Mouse (Mus musculus): ENCODE data around the gene Ssb. TPM values are rescaled to one million over a fixed set of nuclear protein-coding genes. Genes with fewer than 3 reads are reported as not detected.

The Ssb gene
- polyA plus RNA-seq, 1 experiment from 2014 or later = 426 TPM

DNA sequence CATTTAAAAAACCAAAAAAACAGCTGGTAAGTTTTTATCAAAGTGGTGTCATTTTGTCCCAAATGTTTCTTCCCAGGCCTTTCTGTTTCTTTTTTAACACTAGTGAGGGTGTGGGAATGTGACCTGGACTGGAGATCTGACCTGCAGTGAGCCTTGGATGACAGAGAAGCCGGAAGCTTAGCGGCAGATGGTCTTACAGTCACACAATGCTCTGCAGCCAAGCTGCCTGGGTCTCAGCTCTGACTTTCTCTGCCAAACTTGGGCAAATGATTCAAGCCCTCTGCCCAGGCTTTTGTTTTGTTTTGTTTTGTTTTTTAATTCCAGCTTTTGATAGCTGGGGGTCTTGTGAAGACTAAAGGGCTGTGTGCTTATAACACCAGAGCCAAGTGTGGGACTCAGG is 35.0 kb upstream of the Ssb start:
- no peak overlapping the region for H3K9ac ChIP-seq (ENCODE audit: low read length)
- no peak overlapping the region for H3K27ac ChIP-seq (replicated peaks; ENCODE audit: low read depth, low read length)
- H3K9me3 ChIP-seq (ENCODE audit: control insufficient read depth, low read length) = no peaks in the 10 kb centered on the region
- no peaks in the 10 kb centered on the region for H3K4me1 ChIP-seq (ENCODE audit: control insufficient read depth, insufficient read depth, low read length)
- no peak for DNase-seq (ENCODE audit: low spot score)
- 82% methylated on average over 2 of the region's 2 CpGs for WGBS
- no peak overlapping the region for H3K4me2 ChIP-seq (ENCODE audit: low read depth, severe bottlenecking)
- ATAC-seq (ENCODE audit: insufficient number of reproducible peaks, low FRiP score, low TSS enrichment, low read depth) = no peak
- H3K27me3 ChIP-seq (ENCODE audit: control insufficient read depth, insufficient read depth, low read length) = no peaks in the 10 kb centered on the region
- H3K4me3 ChIP-seq (ENCODE audit: low read depth, low read length) = no peak overlapping the region
- H3K36me3 ChIP-seq (ENCODE audit: control insufficient read depth, insufficient read depth, low read length) = peaks cover 6% of the 10 kb centered on the region

DNA sequence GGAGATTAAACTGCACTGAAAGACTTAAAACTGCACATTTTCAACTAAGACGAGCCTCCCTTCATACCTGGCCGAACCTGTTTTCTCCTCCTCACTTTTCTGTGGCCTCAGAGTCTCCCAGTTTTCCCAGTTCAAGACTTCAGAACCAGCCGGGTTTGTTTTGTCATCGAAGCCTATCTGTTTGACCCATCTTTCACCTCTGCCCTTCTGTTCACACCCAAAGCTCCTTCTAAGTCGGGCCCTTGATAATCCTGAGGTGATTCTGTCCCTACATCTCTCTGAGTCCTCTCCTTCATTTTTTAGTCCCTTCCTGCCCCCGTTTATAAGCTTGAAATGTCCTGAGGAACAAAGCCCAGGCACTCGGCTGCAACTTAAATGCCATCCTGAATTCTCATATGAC is 33.3 kb upstream of the Ssb start:
- ATAC-seq (ENCODE audit: insufficient number of reproducible peaks, low FRiP score, low TSS enrichment, low read depth) = no peak

DNA sequence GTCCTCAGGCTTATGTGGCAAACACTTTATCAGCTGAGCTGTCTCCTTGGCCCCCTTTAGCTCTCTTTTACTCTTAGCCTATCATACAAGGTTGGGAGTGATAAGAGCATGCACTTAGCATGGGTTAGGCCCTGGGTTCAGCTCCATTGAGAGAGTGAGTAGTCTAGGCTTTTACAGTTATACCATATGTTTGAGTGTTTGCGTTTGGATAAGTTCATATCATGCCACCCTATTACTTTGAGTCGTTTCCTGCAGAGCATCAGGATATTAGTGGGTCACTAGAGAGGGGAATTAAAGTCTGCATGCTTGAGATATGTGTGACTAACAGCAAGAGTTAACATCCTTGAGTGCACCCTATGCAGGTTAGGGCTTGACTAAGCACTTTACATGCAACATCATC is 31.7 kb upstream of the Ssb start:
- Histone ChIP-seq H3K9ac (ENCODE audit: low read length) (no peak overlapping the region), H3K27me3 (ENCODE audit: control insufficient read depth, insufficient read depth, low read length) (no peaks in the 10 kb centered on the region), H3K27ac (replicated peaks; ENCODE audit: low read depth, low read length) (no peak overlapping the region), H3K4me3 (ENCODE audit: low read depth, low read length) (no peak overlapping the region), H3K9me3 (ENCODE audit: control insufficient read depth, low read length) (no peaks in the 10 kb centered on the region), H3K4me2 (ENCODE audit: low read depth, severe bottlenecking) (no peak overlapping the region), H3K4me1 (ENCODE audit: control insufficient read depth, insufficient read depth, low read length) (no peaks in the 10 kb centered on the region), H3K36me3 (ENCODE audit: control insufficient read depth, insufficient read depth, low read length) (peaks cover 11% of the 10 kb centered on the region)
- ATAC-seq (ENCODE audit: insufficient number of reproducible peaks, low FRiP score, low TSS enrichment, low read depth) (no peak), DNase-seq (ENCODE audit: low spot score) (no peak)
- 95% methylated on average over 2 of the region's 2 CpGs for WGBS

More for the DNA sequence above, 33.3 kb upstream of the Ssb start:
- H3K4me2 ChIP-seq (ENCODE audit: low read depth, severe bottlenecking) = no peak overlapping the region
- H3K27me3 ChIP-seq (ENCODE audit: control insufficient read depth, insufficient read depth, low read length) = no peaks in the 10 kb centered on the region
- DNase-seq (ENCODE audit: low spot score) = no peak
- H3K4me3 ChIP-seq (ENCODE audit: low read depth, low read length) = no peak overlapping the region
- peaks cover 9% of the 10 kb centered on the region for H3K36me3 ChIP-seq (ENCODE audit: control insufficient read depth, insufficient read depth, low read length)
- WGBS = 29% methylated on average over 7 of the region's 7 CpGs
- H3K9ac ChIP-seq (ENCODE audit: low read length) = no peak overlapping the region
- no peaks in the 10 kb centered on the region for H3K4me1 ChIP-seq (ENCODE audit: control insufficient read depth, insufficient read depth, low read length)
- no peaks in the 10 kb centered on the region for H3K9me3 ChIP-seq (ENCODE audit: control insufficient read depth, low read length)
- no peak overlapping the region for H3K27ac ChIP-seq (replicated peaks; ENCODE audit: low read depth, low read length)

DNA sequence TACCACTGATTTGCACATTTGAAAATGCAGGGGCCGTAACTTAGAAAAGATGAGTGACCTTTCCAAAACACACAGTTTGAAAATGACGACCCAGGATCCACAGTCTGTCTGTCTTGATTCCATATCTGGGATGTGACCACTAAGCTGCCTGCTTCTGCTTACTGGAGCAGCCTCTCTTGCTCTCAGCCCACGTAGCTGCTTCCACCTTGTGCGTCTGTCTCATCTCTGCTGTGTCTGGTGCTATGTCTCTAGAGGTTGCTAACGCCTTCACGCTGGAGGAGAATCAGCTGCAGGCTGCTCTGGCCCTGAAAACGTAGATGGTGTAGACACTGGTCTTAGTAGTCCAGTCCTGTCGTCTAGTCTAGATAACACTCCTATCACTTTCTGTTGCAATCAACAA is 31.2 kb upstream of the Ssb start:
- 90% methylated on average over 8 of the region's 8 CpGs for WGBS
- H3K4me2 ChIP-seq (ENCODE audit: low read depth, severe bottlenecking) = no peak overlapping the region

DNA sequence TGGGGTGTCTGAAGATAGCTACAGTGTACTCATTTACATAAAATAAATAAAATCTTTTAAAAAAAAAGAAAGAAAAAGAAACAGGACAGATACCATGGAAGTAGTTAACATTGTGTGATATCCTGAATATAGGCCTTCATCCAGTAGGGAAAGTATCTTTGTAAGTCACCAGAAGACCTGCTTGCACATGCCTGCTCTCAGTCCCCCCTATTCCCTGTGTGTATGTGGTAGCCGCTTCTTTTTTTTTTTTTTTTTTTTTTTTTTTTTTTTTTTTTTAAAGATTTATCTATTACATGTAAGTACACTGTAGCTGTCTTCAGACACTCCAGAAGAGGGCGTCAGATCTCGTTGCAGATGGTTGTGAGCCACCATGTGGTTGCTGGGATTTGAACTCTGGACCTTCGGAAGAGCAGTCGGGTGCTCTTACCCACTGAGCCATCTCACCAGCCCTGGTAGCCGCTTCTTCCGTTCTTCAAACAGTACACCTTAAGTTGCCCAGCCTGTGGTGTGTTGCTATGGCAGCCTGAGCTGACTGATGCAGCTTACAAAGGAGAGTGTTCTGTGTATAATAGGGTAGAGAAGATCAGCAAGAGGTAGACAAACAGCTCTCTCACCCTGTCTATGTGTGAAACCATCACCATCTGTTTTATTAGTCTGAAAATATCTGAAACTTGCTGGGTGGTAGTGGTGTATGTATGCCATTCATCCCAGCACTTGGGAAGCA is 24.0 kb upstream of the Ssb start:
- H3K9me3 ChIP-seq (ENCODE audit: control insufficient read depth, low read length) = no peaks in the 10 kb centered on the region
- H3K4me1 ChIP-seq (ENCODE audit: control insufficient read depth, insufficient read depth, low read length) = no peaks in the 10 kb centered on the region
- no peak overlapping the region for H3K27ac ChIP-seq (replicated peaks; ENCODE audit: low read depth, low read length)
- H3K9ac ChIP-seq (ENCODE audit: low read length) = no peak overlapping the region
- H3K36me3 ChIP-seq (ENCODE audit: control insufficient read depth, insufficient read depth, low read length) = peaks cover 5% of the 10 kb centered on the region; the same call in 1 of the 2 replicates
- 78% methylated on average over 7 of the region's 7 CpGs for WGBS
- no peak overlapping the region for H3K4me3 ChIP-seq (ENCODE audit: low read depth, low read length)
- no peaks in the 10 kb centered on the region for H3K27me3 ChIP-seq (ENCODE audit: control insufficient read depth, insufficient read depth, low read length)
- ATAC-seq (ENCODE audit: insufficient number of reproducible peaks, low FRiP score, low TSS enrichment, low read depth) = no peak
- DNase-seq (ENCODE audit: low spot score) = no peak
- no peak overlapping the region for H3K4me2 ChIP-seq (ENCODE audit: low read depth, severe bottlenecking)

More for the DNA sequence above, 31.2 kb upstream of the Ssb start:
- ATAC-seq (ENCODE audit: insufficient number of reproducible peaks, low FRiP score, low TSS enrichment, low read depth) = no peak
- Histone ChIP-seq H3K36me3 (ENCODE audit: control insufficient read depth, insufficient read depth, low read length) (peaks cover 11% of the 10 kb centered on the region), H3K4me1 (ENCODE audit: control insufficient read depth, insufficient read depth, low read length) (no peaks in the 10 kb centered on the region), H3K9ac (ENCODE audit: low read length) (no peak overlapping the region), H3K27me3 (ENCODE audit: control insufficient read depth, insufficient read depth, low read length) (no peaks in the 10 kb centered on the region), H3K4me3 (ENCODE audit: low read depth, low read length) (no peak overlapping the region), H3K9me3 (ENCODE audit: control insufficient read depth, low read length) (no peaks in the 10 kb centered on the region), H3K27ac (replicated peaks; ENCODE audit: low read depth, low read length) (no peak overlapping the region)
- DNase-seq (ENCODE audit: low spot score) = no peak

DNA sequence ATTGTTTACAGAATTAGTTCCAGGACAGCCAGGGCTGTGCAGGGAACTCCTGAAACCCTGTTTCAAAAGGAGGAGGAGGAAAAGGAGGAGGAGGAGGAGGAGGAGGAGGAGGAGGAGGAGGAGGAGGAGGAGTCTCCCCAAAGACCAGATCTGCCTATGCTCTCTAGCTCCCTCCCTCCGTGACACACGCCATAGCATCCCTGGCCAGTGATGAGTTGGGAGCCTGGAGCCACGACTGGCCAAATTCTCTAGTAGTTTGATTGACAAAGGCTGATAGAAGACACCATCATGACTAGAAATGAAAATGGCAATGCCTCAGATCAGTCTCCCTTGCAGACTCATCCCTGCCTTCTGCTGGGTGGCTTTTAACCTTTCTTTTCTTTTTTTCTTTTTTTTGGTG is 23.4 kb upstream of the Ssb start:
- Histone ChIP-seq H3K9ac (ENCODE audit: low read length) (no peak overlapping the region), H3K27ac (replicated peaks; ENCODE audit: low read depth, low read length) (no peak overlapping the region), H3K9me3 (ENCODE audit: control insufficient read depth, low read length) (no peaks in the 10 kb centered on the region), H3K4me2 (ENCODE audit: low read depth, severe bottlenecking) (no peak overlapping the region), H3K36me3 (ENCODE audit: control insufficient read depth, insufficient read depth, low read length) (peaks cover 3% of the 10 kb centered on the region; the same call in 1 of the 2 replicates), H3K4me1 (ENCODE audit: control insufficient read depth, insufficient read depth, low read length) (no peaks in the 10 kb centered on the region), H3K27me3 (ENCODE audit: control insufficient read depth, insufficient read depth, low read length) (no peaks in the 10 kb centered on the region), H3K4me3 (ENCODE audit: low read depth, low read length) (no peak overlapping the region)
- 57% methylated on average over 3 of the region's 3 CpGs for WGBS
- DNase-seq (ENCODE audit: low spot score) = no peak
- ATAC-seq (ENCODE audit: insufficient number of reproducible peaks, low FRiP score, low TSS enrichment, low read depth) = no peak

DNA sequence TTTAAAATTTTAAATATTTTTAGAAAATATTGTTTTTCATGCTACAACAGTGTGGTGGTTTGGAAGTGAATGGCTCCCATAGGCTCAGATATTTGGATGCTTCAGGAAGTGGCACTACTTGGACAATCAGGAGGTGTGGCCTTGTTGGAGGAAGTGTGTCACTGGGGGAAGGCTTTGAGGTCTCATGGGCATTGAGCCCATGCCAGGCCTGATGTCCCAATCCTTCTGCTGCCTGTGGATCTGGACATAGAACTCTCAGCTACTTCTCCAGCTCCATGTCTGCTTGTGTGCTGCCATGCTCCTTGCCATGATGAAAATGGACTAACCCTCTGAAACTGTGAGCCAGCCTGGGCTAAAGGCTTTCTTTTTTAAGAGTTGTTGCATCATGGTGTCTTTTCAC is 22.7 kb upstream of the Ssb start:
- Histone ChIP-seq H3K4me2 (ENCODE audit: low read depth, severe bottlenecking) (no peak overlapping the region), H3K4me1 (ENCODE audit: control insufficient read depth, insufficient read depth, low read length) (no peaks in the 10 kb centered on the region), H3K27ac (replicated peaks; ENCODE audit: low read depth, low read length) (no peak overlapping the region), H3K27me3 (ENCODE audit: control insufficient read depth, insufficient read depth, low read length) (no peaks in the 10 kb centered on the region), H3K9me3 (ENCODE audit: control insufficient read depth, low read length) (no peaks in the 10 kb centered on the region), H3K4me3 (ENCODE audit: low read depth, low read length) (no peak overlapping the region), H3K36me3 (ENCODE audit: control insufficient read depth, insufficient read depth, low read length) (no peaks in the 10 kb centered on the region; the same call in 1 of the 2 replicates), H3K9ac (ENCODE audit: low read length) (no peak overlapping the region)
- ATAC-seq (ENCODE audit: insufficient number of reproducible peaks, low FRiP score, low TSS enrichment, low read depth) (no peak), DNase-seq (ENCODE audit: low spot score) (no peak)

DNA sequence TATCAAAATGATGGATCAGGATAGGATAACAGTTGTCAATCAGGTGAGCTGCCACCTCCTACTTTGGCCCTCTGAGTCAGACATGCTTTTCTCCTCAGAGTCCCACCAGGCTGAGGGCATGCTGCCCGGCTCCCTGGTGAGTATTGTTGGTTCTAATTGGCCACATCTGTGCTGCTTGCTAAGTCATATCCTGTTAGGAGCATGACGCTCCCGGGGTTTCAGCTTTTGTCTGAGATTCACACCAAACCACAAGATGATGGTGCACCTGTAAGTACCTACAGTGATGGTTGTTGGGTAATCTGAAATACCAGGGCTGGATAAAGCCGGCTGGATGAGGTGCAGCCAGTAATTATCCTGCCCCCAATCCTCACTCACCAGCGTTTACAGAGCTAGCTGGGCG is 21.1 kb upstream of the Ssb start:
- Histone ChIP-seq H3K9ac (ENCODE audit: low read length) (no peak overlapping the region), H3K27ac (replicated peaks; ENCODE audit: low read depth, low read length) (no peak overlapping the region), H3K4me1 (ENCODE audit: control insufficient read depth, insufficient read depth, low read length) (no peaks in the 10 kb centered on the region), H3K4me3 (ENCODE audit: low read depth, low read length) (no peak overlapping the region), H3K9me3 (ENCODE audit: control insufficient read depth, low read length) (no peaks in the 10 kb centered on the region), H3K36me3 (ENCODE audit: control insufficient read depth, insufficient read depth, low read length) (no peaks in the 10 kb centered on the region; the same call in 1 of the 2 replicates), H3K27me3 (ENCODE audit: control insufficient read depth, insufficient read depth, low read length) (no peaks in the 10 kb centered on the region), H3K4me2 (ENCODE audit: low read depth, severe bottlenecking) (no peak overlapping the region)
- ATAC-seq (ENCODE audit: insufficient number of reproducible peaks, low FRiP score, low TSS enrichment, low read depth) = no peak
- DNase-seq (ENCODE audit: low spot score) = peak; percentile 31
- 31% methylated on average over 6 of the region's 6 CpGs for WGBS

DNA sequence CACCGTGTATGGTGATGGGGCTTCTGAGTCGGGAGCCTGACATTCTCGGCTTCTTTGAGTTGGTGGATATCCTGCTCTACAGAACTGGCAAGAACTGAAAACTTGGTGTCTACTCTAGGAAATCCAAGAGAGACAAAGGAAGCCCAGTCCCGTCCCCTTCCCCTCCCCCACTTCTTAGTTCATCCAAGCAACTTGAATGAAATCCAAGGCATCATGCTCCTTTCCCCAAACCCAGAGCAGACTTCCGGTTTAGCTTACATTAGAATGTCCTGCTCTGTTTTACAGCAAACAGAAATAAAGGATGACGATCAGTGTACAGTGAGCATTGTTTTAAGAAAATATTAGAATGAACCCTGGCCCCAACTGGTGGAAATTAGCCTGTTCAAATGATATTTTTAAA is 12.1 kb upstream of the Ssb start:
- H3K9me3 ChIP-seq (ENCODE audit: control insufficient read depth, low read length) = no peaks in the 10 kb centered on the region
- DNase-seq (ENCODE audit: low spot score) (no peak), ATAC-seq (ENCODE audit: insufficient number of reproducible peaks, low FRiP score, low TSS enrichment, low read depth) (no peak)
- H3K9ac ChIP-seq (ENCODE audit: low read length) = no peak overlapping the region
- H3K4me3 ChIP-seq (ENCODE audit: low read depth, low read length) = no peak overlapping the region
- no peaks in the 10 kb centered on the region for H3K27me3 ChIP-seq (ENCODE audit: control insufficient read depth, insufficient read depth, low read length)
- no peak overlapping the region for H3K27ac ChIP-seq (replicated peaks; ENCODE audit: low read depth, low read length)
- no peaks in the 10 kb centered on the region for H3K4me1 ChIP-seq (ENCODE audit: control insufficient read depth, insufficient read depth, low read length)
- 78% methylated on average over 6 of the region's 6 CpGs for WGBS
- no peak overlapping the region for H3K4me2 ChIP-seq (ENCODE audit: low read depth, severe bottlenecking)
- H3K36me3 ChIP-seq (ENCODE audit: control insufficient read depth, insufficient read depth, low read length) = no peaks in the 10 kb centered on the region
